Mouse (Mus musculus) MEL (cell line): ENCODE measurements around the gene Gripap1.

Experiments used
- MAFK ChIP-seq: IDR thresholded peaks from 2 replicates; pipeline ENCODE4 v1.6.1; 2011; ENCODE audit warnings: low read depth, mild to moderate bottlenecking, low read length, improper control_type of control experiment, borderline replicate concordance
- NELFE ChIP-seq: IDR thresholded peaks from 2 replicates; pipeline ENCODE4 v1.6.1; 2011; ENCODE audit warnings: low read depth, low read length, improper control_type of control experiment
- POLR2A ChIP-seq, 2 experiments: IDR thresholded peaks; 2 replicates each; pipeline ENCODE4 v1.6.1; 2011 to 2012; ENCODE audit warnings: low read length in 2 of 2, mild to moderate bottlenecking in 2 of 2, control low read depth in 1 of 2, improper control_type of control experiment in 1 of 2, low read depth in 1 of 2, moderate library complexity in 1 of 2; ENCODE audit not compliant: control insufficient read depth in 1 of 2, insufficient read depth in 1 of 2, poor library complexity in 1 of 2

- TF ChIP-seq POLR2A (IDR thresholded peaks at IDR 0.05; ENCODE audit: control insufficient read depth in 1 of 2, insufficient read depth in 1 of 2, low read depth in 1 of 2, low read length in 2 of 2, poor library complexity in 1 of 2) = no peak
- no peak for TF ChIP-seq NELFE
- TF ChIP-seq MAFK = no peak
Measured at GRCm38 (mm10) chrX:7743470-7743869, 46.1 kb upstream of the Gripap1 start.
